Mouse (Mus musculus): ENCODE data around the gene Akap13. TPM values are rescaled to one million over a fixed set of nuclear protein-coding genes. Genes with fewer than 3 reads are reported as not detected.
A peak's percentile ranks its signal among the peaks of the same experiment; 100 is the strongest.

The Akap13 gene
- polyA plus RNA-seq, 1 experiment from 2014 or later: 21.5 TPM

DNA sequence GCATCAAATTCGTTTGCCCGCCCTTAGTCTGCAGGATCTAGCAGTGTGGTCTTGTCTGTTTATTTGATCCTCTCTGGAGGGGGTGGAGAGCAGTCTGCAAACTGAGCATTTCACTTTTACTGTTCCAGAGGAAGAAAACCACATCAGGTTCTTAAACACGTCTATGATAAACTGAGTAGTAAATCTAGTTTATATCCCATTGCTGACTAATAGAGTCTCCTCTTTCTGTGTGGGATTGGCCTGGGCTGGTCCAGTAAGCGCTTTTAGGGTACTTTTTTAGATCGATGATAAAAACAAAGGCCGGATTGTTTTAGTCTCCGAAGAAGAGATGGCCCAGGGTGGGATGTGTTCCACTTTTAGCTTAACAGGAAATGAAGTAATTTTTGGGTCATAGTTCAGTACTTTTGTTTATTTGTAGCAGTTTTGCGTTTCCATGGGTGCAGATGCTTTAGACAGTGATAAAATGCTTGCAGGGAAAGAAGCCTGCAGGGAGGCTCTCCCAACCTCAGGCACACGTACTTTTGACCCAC is 119.9 kb downstream of the Akap13 start:
- Histone ChIP-seq H3K36me3 (peaks cover 4% of the 10 kb centered on the region; the same call in 1 of the 2 replicates), H3K4me1 (replicated peaks) (peaks cover 10% of the 10 kb centered on the region; the same call in 1 of the 2 replicates), H3K9ac (no peak overlapping the region), H3K27ac (replicated peaks) (0 out of 2 replicates have a peak overlapping the region, but pooled peaks have one; percentile 1), H3K9me3 (no peaks in the 10 kb centered on the region), H3K27me3 (no peaks in the 10 kb centered on the region), H3K4me2 (no peak overlapping the region), H3K4me3 (no peak overlapping the region)
- ATAC-seq (ENCODE audit: low read depth): no peak
- WGBS: 32% methylated on average over 9 of the region's 9 CpGs

DNA sequence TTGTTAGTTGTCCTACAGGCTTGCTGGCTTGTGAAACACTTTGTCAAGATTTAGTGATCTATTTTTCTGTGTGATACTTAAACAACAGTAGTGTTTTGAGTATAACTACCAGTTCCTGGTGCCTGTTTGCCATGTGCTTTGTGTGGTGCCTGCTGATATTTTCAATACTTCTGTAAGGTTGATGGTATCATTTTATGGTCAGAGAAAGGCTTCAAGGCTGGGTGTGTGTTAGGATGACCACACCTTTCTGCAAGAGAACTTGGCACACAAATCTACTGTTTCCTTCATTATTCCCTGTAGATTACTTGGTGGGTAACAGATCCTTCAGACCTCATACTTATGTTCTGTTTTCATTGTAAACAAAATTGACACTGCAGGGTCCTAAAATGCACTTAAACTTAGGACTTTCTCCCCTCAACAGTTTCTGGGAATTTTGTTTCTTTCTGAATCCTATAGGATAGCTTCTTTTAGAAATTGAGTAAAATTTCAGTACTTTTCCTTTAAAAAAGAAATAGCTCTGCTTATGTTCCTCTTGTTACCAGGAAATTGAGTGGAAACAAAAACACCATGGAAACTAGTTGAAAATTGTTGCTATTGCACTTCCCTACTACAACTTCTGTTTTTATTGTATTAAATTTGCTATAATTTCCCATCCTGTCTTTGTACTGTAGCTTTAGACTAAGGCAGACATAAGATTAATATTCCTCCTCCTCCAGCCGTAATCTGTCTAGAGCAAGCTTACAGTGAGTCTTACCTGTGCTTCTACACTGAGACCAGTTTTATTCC is 120.7 kb downstream of the Akap13 start:
- no peak overlapping the region for H3K4me3 ChIP-seq
- WGBS: 89% methylated on average over 1 of the region's 1 CpGs
- H3K4me1 ChIP-seq (replicated peaks): peaks cover 10% of the 10 kb centered on the region; the same call in 1 of the 2 replicates
- H3K4me2 ChIP-seq: no peak overlapping the region
- no peaks in the 10 kb centered on the region for H3K27me3 ChIP-seq
- H3K9me3 ChIP-seq: no peaks in the 10 kb centered on the region
- H3K9ac ChIP-seq: no peak overlapping the region
- H3K36me3 ChIP-seq: peaks cover 8% of the 10 kb centered on the region; the same call in 1 of the 2 replicates
- 0 out of 2 replicates have a peak overlapping the region, but pooled peaks have one; percentile 1 for H3K27ac ChIP-seq (replicated peaks)
- no peak for ATAC-seq (ENCODE audit: low read depth)

DNA sequence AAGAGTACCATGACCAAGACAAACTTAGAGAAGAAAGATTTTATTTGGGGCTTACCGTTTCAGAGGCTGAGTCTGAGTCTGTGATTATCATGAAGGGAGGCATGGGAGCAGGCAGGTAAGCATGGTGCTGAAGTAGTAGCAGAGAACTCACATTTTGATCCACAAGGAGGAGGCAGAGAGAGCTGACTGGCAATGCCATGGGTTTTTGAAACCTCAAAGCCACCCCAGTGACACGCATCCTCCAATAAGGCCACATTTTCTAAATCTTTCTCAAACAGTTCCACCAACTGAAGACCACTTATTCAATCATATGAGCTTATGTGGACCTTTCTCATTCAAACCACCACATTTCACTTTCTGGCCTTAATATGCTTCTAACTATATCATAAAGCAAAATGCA is 121.5 kb downstream of the Akap13 start:
- H3K4me3 ChIP-seq: no peak overlapping the region
- no peak overlapping the region for H3K9ac ChIP-seq
- no peaks in the 10 kb centered on the region for H3K9me3 ChIP-seq
- peaks cover 10% of the 10 kb centered on the region; the same call in 1 of the 2 replicates for H3K4me1 ChIP-seq (replicated peaks)
- 97% methylated on average over 2 of the region's 2 CpGs for WGBS
- no peak overlapping the region for H3K27ac ChIP-seq (replicated peaks)
- H3K27me3 ChIP-seq: no peaks in the 10 kb centered on the region
- no peak overlapping the region for H3K4me2 ChIP-seq
- peaks cover 12% of the 10 kb centered on the region; the same call in 1 of the 2 replicates for H3K36me3 ChIP-seq
- ATAC-seq (ENCODE audit: low read depth): no peak

DNA sequence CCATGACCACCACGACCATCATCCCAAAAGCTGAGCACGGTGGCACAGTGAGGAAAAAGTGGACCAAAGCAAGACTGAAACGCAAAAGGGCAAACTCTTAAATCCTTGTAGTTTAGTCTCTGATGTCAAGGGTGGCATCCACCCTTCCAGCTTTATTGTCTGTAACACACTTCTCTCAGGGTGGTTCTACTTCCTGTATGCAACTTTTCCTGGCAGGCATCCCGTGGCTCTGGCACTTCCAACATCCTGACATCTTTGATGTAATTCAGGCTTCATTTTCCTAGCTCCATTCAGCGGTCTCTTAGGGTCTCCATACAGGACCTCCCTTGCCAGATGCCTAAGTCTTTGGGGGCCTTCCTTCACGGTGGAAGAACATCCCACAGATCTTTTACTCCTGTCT is 122.0 kb downstream of the Akap13 start:
- no peaks in the 10 kb centered on the region for H3K9me3 ChIP-seq
- no peak overlapping the region for H3K27ac ChIP-seq (replicated peaks)
- WGBS: 88% methylated on average over 6 of the region's 6 CpGs
- H3K9ac ChIP-seq: no peak overlapping the region
- no peak overlapping the region for H3K4me3 ChIP-seq
- peaks cover 10% of the 10 kb centered on the region; the same call in 1 of the 2 replicates for H3K4me1 ChIP-seq (replicated peaks)
- peaks cover 12% of the 10 kb centered on the region; the same call in 1 of the 2 replicates for H3K36me3 ChIP-seq
- no peak for ATAC-seq (ENCODE audit: low read depth)
- H3K4me2 ChIP-seq: no peak overlapping the region
- H3K27me3 ChIP-seq: no peaks in the 10 kb centered on the region

DNA sequence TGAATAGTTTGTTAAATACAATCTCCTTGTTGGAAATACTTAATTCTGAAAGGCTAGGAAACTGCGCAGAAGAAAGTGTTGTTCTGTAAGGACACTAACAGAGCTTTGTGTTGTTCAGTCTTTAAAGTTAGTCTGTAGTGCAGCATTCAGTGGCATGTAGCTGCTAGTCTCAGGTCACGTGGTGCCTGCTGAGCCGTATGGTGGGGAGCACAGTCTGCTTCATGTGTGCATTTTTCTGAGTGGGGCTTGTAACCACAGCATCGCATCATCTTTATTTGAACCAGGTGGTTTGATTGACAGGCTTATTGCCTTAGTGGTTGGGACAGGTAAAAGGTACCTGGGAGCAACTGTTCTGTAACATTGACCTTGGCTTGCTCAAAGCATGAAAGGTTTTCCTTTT is 123.3 kb downstream of the Akap13 start:
- Histone ChIP-seq H3K9ac (no peak overlapping the region), H3K4me2 (no peak overlapping the region), H3K27me3 (no peaks in the 10 kb centered on the region), H3K4me3 (no peak overlapping the region), H3K4me1 (replicated peaks) (peaks cover 10% of the 10 kb centered on the region; the same call in 1 of the 2 replicates), H3K9me3 (no peaks in the 10 kb centered on the region), H3K36me3 (peaks cover 12% of the 10 kb centered on the region; the same call in 1 of the 2 replicates), H3K27ac (replicated peaks) (no peak overlapping the region)
- ATAC-seq (ENCODE audit: low read depth): no peak
- 88% methylated on average over 4 of the region's 4 CpGs for WGBS

DNA sequence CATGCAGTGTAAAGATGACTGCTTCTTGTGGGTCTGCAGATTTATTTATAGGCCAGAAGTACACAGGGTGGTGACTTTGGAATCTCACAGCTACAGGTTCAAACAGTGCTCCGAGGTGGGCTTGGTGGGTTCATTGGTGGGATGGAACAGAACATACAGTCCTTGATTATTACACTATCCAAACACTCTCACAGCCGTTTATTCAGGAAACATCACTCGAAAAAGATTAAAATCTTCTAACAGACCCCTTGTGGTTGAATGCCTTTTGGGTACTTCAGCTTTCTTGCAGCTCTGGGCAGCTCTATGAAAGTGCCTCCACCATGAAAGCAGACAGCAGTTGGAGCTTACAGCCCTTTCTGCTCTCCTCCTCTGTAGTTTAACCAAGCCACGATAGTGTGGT is 126.8 kb downstream of the Akap13 start:
- H3K36me3 ChIP-seq: peaks cover 15% of the 10 kb centered on the region; the same call in 1 of the 2 replicates
- no peaks in the 10 kb centered on the region for H3K4me1 ChIP-seq (replicated peaks)
- no peaks in the 10 kb centered on the region for H3K27me3 ChIP-seq
- no peak overlapping the region for H3K4me3 ChIP-seq
- no peak for ATAC-seq (ENCODE audit: low read depth)
- no peak overlapping the region for H3K9ac ChIP-seq
- no peaks in the 10 kb centered on the region for H3K9me3 ChIP-seq
- 94% methylated on average over 4 of the region's 4 CpGs for WGBS
- H3K4me2 ChIP-seq: no peak overlapping the region
- H3K27ac ChIP-seq (replicated peaks): no peak overlapping the region

DNA sequence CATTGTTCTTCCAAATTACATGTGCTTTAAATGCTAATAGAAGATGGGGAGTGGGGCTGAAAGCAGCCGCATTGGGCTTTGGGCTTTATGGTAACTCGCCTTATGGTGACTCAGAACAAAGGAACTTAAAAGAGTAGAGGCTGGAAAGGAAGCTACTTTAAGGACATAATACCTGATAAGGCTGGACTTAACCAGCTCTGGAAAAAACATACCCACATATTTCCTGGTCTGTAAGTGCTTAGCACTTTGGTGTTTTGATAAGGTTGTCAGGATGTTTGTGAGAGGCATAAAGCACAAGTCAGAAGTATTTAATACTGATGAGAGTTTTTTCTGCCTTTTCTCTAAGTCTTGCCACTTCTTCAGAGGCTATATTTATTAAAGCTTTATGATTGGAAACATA is 128.8 kb downstream of the Akap13 start:
- H3K4me2 ChIP-seq: no peak overlapping the region
- H3K9ac ChIP-seq: no peak overlapping the region
- H3K9me3 ChIP-seq: no peaks in the 10 kb centered on the region
- peaks cover 15% of the 10 kb centered on the region; the same call in 1 of the 2 replicates for H3K36me3 ChIP-seq
- WGBS: 76% methylated on average over 2 of the region's 2 CpGs
- no peaks in the 10 kb centered on the region for H3K4me1 ChIP-seq (replicated peaks)
- H3K27ac ChIP-seq (replicated peaks): no peak overlapping the region
- no peaks in the 10 kb centered on the region for H3K27me3 ChIP-seq
- no peak for ATAC-seq (ENCODE audit: low read depth)
- no peak overlapping the region for H3K4me3 ChIP-seq

DNA sequence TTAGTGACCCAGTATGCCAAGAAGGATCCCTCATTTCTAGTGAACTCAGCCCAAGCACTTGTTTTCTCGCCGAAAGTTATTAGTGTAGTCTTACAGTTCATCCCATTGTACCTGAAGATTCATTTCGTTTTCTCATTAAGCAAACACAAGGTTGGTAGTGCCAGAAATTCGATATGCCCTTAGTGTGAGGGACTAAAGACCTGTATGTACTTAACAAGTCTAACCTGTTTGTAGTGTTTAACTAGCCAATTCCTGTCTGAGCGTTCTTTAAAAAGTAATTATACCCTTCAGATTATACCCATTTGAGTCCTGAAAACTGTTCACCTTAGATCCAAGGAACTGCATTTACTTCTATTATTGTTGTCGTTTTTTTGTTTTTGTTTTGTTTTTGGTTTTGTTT is 130.1 kb downstream of the Akap13 start:
- Histone ChIP-seq H3K9me3 (no peaks in the 10 kb centered on the region), H3K9ac (no peak overlapping the region), H3K27ac (replicated peaks) (no peak overlapping the region), H3K4me1 (replicated peaks) (no peaks in the 10 kb centered on the region), H3K27me3 (no peaks in the 10 kb centered on the region), H3K4me3 (no peak overlapping the region), H3K4me2 (no peak overlapping the region), H3K36me3 (peaks cover 11% of the 10 kb centered on the region; the same call in 1 of the 2 replicates)
- WGBS: 92% methylated on average over 6 of the region's 6 CpGs
- ATAC-seq (ENCODE audit: low read depth): no peak

DNA sequence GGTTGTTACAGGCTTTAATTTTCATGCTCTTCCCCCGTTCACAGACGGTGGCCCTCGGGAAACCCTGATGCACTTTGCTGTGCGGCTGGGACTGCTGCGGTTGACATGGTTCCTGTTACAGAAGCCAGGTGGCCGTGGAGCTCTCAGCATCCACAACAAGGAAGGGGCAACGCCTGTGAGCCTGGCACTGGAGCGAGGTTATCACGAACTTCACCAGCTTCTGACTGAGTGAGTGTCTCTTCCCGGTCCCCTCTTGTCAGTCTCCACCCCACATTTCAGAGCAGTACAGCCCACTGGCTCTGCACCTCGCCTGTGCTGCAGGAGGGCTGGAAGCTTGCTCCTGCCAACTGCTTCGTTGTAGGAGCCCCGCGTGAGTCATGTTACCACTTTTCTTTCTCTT is 130.8 kb downstream of the Akap13 start:
- H3K36me3 ChIP-seq: peaks cover 6% of the 10 kb centered on the region; the same call in 1 of the 2 replicates
- WGBS: 80% methylated on average over 14 of the region's 14 CpGs

DNA sequence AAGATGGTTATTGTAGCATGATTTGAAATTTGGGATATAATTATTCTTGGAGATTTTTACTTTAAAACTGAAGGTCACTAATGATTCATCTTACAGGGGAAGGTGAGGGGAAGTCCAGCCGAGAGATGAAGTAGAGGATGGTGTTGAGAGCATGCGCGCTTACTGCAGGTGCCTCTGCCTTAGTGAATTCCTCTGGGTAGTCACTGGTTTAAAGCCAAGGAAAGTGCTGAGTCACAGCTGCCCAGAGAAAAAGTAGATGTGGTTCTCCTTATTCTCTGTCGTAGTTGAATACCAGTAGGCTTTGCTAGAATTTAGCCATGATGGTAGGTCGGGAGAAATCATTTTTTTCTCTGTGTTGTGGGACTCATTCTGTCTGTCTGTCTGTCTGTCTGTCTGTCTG is 132.4 kb downstream of the Akap13 start:
- 0 out of 2 replicates have a peak, but pooled peaks cover 3% of the 10 kb centered on the region for H3K36me3 ChIP-seq
- WGBS: 90% methylated on average over 5 of the region's 5 CpGs
- H3K4me2 ChIP-seq: no peak overlapping the region
- H3K4me3 ChIP-seq: no peak overlapping the region
- H3K27me3 ChIP-seq: no peaks in the 10 kb centered on the region
- no peak for ATAC-seq (ENCODE audit: low read depth)
- no peak overlapping the region for H3K9ac ChIP-seq
- no peaks in the 10 kb centered on the region; the same call in 1 of the 2 replicates for H3K4me1 ChIP-seq (replicated peaks)
- no peak overlapping the region for H3K27ac ChIP-seq (replicated peaks)
- H3K9me3 ChIP-seq: no peaks in the 10 kb centered on the region

More for the DNA sequence above, 130.8 kb downstream of the Akap13 start:
- Histone ChIP-seq H3K4me2 (no peak overlapping the region), H3K4me3 (no peak overlapping the region), H3K27me3 (no peaks in the 10 kb centered on the region), H3K27ac (replicated peaks) (peak overlapping the region; percentile 13; the same call in 1 of the 2 replicates), H3K9ac (no peak overlapping the region), H3K4me1 (replicated peaks) (no peaks in the 10 kb centered on the region), H3K9me3 (no peaks in the 10 kb centered on the region)
- ATAC-seq (ENCODE audit: low read depth): no peak

DNA sequence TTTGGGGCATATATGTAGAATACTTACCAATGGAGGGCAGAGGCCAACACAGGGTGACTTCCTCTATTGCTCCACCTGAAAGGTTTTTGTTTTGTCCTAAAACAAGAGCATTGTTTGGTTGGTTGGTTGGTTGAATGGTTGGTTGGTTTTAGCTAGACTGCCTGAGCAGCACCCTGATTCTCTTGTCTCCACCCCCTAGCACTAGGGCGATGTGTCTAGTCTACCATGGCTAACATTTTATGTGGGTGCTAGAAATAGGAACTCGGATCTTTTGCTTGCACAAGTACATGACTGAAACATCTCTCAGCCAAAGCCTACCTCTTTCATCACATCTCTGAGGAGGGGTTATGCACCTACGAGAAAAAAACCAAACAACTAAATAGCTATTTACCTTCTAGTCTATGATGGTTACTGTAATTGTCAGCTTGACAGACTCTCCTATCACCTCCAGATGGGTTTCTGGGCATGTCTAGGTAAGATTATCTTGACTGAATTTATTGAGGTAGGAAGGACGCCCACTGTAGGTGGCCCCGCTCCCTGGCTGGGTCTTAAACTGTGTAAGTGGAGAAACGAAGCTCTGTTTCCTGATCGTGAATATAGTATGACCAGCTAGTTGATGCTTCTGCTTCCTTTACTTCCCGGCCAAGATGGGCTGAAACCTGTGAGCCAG is 134.1 kb downstream of the Akap13 start:
- no peak overlapping the region for H3K4me2 ChIP-seq
- H3K9ac ChIP-seq: no peak overlapping the region
- H3K27ac ChIP-seq (replicated peaks): no peak overlapping the region
- H3K9me3 ChIP-seq: no peaks in the 10 kb centered on the region
- 94% methylated on average over 8 of the region's 8 CpGs for WGBS
- H3K27me3 ChIP-seq: no peaks in the 10 kb centered on the region
- no peaks in the 10 kb centered on the region; the same call in 1 of the 2 replicates for H3K4me1 ChIP-seq (replicated peaks)
- H3K36me3 ChIP-seq: 0 out of 2 replicates have a peak, but pooled peaks cover 3% of the 10 kb centered on the region
- ATAC-seq (ENCODE audit: low read depth): no peak
- no peak overlapping the region for H3K4me3 ChIP-seq

DNA sequence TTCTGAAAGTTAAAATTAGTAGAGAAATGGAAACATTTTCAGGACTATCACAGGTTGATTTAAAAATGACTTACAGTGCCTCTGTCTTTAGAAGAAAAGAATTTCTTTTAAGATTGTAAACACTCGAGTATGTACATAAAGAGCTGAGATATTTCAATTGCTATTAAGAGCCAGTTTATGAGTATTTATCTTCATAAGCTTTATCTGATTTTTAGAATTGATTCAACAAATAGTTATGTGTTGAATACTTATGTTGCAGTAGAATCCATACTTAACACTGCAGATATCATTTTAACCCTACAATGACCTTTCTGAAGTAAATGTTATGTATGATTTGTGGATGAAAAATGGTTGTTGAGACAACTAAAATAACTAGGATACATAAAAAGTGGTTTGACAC is 136.6 kb downstream of the Akap13 start:
- Histone ChIP-seq H3K36me3 (no peaks in the 10 kb centered on the region), H3K27me3 (no peaks in the 10 kb centered on the region), H3K4me2 (no peak overlapping the region), H3K9ac (no peak overlapping the region), H3K27ac (replicated peaks) (no peak overlapping the region), H3K4me3 (no peak overlapping the region), H3K4me1 (replicated peaks) (no peaks in the 10 kb centered on the region; the same call in 1 of the 2 replicates), H3K9me3 (no peaks in the 10 kb centered on the region)
- no peak for ATAC-seq (ENCODE audit: low read depth)
- WGBS: 80% methylated on average over 1 of the region's 1 CpGs
